Mouse (Mus musculus): ENCODE measurements around the gene Ppp1r13l. TPM values are rescaled to one million over a fixed set of nuclear protein-coding genes. Genes with fewer than 3 reads are reported as not detected.
A peak's percentile ranks its signal among the peaks of the same experiment; 100 is the strongest.

Gene Ppp1r13l
- total RNA-seq, 2 experiments from 2014 or later = 4.5 to 6.7 TPM

DNA sequence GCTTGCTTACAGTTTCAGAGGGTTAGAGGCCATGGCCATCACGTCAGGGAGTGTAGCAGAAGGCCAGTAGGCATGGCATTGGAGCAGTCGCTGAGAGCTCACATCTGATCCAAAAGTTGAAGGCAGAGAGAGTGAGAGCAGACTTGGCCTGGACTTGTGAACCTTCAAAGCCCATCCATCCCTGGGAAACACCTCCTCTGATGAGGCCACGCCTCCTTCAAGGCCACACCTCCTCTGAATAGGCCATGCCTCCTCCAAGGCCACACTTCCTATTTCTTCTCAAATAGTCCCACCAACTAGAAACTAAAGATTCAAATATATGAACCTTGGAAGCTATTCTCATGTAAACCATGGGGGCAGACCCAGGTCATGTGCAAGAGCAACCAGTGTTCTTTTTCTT is 24.0 kb upstream of the Ppp1r13l start:
- no peak for DNase-seq (ENCODE audit: low spot score in 2 of 2)

DNA sequence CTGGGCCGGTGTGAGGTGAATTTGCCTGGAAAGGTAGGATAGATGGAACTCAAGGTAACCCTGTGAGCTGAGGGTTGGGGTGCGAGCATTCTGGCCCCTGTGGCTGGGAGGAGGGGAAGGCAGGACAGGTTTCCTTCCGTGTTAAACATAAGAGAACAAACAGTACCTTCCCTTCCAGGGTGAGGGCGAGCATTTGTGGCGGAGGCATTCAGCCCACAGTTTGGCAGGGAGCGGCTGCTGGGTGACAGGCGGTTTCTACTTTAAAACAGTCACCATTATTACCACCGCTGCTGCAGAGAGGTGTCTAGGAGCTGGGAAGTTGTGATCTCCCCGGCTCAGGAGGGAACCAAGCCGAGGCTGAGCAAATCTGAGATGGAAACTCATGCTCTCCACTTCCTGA is 22.4 kb upstream of the Ppp1r13l start:
- DNase-seq (ENCODE audit: low spot score in 2 of 2) = no peak

DNA sequence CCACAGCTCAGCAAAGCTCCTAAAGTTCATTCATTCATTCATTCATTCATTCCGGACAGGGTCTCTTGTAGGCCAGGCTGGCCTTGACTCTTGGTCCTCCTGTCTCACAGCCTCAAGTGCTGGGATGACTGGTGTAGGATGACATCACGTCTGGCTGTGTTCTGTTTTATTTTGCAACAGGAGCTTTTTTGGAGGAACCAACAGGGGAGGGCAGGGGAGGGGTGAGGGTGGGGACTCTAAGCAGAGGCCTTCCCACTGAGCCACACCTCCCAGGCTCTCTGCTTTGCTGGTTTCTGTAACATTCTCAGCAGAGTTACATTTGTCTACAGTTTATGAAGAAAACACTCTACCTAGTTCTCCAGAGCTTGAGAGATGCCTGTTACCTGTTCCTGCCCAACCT is 21.5 kb upstream of the Ppp1r13l start:
- no peak for DNase-seq (ENCODE audit: low spot score in 2 of 2)

DNA sequence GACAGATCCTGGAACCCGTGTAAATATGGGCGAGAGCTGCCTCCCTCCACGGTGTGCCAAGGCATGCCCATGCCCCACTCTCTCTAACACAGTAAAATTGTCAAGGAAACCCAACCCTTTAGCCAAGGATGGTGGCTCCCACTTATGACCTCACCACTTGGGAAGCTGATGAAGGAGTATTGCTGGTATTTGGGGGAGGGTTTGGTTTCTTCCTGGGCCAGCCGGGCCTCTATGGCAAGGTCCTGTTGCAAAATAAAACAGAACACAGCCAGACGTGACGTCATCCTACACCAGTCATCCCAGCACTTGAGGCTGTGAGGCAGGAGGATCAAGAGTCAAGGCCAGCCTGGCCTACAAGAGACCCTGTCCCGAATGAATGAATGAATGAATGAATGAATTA is 21.0 kb upstream of the Ppp1r13l start:
- DNase-seq (ENCODE audit: low spot score in 2 of 2) = no peak

DNA sequence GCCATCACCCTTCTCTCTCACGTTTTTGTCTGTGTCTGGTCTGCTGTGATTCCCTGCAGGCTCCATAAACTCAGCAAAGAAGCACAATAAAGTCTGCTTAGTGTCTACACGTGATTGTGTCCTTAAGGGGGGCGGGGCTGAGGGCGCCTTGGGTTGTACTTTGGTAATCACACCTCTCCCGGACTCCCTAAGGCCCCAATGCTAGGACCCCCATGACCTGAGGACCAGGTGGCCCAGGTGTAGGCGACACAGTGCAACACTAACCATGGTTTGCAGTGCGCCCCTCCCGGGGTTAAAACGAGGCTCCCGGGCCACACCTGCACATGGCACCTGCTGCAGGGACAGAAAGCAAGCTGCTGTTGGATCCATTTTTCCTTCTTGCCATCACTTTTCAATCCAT is 18.3 kb upstream of the Ppp1r13l start:
- DNase-seq (ENCODE audit: low spot score in 2 of 2) = no peak

DNA sequence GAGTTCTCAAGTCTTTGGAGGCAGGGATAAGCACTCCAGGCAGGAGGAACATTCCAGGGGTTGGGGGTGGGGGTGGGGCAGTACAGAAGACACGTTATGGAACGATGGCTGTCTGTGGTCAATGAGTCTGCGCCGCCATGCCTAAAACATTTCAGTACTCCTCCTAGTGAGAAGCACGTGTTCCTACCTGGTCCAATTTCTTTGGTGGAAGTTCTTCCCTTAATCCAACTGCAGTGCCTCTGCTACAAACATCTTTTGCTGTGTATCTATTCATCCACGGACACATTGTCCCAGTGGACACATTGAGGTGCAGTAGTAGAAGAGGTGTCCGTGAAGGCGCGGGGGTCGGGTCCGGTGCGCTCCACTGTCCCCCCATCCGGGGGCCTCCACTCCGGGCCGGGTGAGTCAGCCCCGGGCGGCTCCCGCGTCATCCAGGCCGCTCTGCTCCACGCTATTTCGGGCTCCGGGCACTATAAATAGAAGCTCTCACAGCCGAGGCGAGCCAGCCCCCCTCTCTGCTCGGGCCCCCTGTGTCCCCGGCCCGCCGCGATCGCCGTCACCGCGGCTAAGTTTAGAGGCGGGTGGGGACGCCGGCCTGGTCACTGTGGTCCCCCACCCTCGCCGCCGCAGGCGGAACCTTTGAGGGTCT is 17.7 kb upstream of the Ppp1r13l start:
- DNase-seq (ENCODE audit: low spot score in 2 of 2) = no peak

DNA sequence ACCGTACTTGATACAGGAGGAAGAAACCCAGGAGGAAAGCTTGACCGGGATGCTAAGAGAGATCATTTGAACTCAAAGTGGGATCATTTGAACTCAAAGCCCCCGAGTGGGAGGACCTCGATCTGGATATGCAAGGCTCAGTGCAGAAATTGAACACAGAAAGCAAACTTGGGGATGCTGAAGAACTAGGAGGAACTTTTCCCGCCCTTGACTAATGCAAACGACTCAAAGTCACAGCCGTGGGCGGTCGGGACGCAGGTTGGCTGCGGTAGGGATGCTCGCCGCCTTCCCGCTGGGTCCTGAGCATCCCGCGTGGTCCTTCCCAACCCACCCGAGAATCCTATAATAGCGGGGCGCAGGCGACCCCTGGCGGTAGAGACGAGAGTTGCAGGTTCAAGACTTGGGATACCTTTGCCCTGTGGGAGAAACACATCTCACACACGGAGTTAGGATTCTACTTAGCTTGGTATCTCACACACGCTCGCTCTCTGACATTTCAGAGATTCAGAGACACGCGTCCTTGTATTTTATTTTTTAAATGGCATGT is 17.0 kb upstream of the Ppp1r13l start:
- DNase-seq (ENCODE audit: low spot score in 2 of 2) = peak; percentile 89 to 94

DNA sequence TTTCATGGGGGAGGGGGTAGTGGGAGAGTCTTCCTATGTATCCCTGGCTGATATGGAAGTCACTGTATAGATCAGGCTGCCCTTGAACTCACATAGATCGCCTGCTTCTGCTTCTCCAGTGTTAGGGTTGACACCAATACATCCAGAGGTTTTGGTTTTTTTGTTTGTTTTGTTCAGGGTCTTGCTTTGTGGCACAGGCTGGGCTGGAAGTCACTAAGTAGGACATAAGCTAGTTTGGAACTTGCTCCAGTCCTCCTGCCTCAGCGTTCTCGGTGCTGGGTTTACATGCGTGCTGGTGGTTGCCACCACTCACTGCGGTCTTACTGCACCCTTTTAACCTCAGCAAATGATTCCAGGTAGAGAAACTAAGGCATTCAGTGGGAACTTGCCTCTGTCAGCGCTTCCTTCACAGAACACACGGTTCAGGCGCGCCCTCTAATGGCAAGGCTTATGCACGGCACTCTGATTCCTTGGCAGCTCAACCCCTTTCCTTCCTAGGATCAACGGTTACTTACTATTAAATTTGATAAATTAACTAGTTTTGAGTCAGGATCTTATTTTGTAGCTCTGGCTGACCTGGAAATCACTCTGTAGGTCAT is 16.2 kb upstream of the Ppp1r13l start:
- DNase-seq (ENCODE audit: low spot score in 2 of 2) = peak; percentile 68 to 73

DNA sequence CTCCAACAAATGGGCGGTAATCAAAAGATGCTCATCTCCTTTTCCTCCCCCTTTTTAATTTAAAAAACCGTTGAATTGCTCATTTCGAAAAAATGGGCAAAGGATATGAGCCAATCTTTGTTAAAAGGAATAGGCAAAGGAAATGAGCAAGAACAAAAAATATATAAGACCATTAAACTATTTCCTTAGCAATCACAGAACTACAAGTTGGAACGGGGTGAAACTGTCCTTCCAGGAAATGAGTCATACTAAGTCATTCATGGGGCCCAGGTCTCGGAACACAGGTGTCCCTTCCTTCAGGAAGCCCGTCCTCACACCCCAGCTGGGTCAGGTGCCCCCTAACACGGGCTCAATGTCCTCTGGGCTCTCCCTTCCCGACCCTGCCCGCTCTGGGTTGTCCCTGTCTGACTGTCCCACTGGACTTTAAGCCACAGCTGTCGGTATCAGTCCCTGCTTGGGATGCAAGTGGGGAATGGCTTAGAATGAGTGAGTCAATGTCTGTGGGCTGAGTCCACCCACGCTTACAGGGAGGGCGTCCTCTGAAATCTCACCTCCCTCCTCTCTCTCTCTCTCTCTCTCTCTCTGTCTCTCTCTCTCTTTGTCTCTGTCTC is 15.2 kb upstream of the Ppp1r13l start, which contains the start of gene Ercc1:
Gene Ercc1, plus strand, starts transcription at position 542 of the 611 bp plus-strand sequence.
- no peak for DNase-seq (ENCODE audit: low spot score in 2 of 2)

DNA sequence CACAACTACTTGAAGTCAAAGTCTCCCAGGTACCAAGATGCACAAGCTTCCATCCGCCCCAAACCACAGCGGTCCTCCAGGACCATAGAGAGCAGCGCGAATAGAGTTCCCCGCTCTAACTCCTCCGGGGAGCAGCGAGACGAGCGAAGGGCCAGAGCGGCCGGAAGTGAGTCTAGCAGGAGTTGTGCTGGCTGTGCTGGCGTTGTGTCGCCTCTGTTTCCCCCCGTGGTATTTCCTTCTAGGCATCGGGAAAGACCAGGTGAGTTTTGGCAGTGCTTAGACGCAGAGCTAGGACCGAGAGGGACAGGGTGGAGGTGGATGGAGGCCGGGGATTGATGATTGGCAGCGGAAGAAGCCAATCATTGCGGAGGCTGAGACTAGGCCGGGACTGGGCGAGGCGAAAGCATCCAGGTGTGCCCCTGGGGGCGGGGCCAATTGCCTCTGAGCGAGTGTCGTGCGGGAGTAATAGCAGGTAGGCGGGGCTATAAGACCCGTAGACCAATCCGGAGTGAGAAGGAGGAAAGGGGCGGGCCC is 14.5 kb upstream of the Ppp1r13l start:
- DNase-seq (ENCODE audit: low spot score in 2 of 2) = peak; percentile 93 to 96

DNA sequence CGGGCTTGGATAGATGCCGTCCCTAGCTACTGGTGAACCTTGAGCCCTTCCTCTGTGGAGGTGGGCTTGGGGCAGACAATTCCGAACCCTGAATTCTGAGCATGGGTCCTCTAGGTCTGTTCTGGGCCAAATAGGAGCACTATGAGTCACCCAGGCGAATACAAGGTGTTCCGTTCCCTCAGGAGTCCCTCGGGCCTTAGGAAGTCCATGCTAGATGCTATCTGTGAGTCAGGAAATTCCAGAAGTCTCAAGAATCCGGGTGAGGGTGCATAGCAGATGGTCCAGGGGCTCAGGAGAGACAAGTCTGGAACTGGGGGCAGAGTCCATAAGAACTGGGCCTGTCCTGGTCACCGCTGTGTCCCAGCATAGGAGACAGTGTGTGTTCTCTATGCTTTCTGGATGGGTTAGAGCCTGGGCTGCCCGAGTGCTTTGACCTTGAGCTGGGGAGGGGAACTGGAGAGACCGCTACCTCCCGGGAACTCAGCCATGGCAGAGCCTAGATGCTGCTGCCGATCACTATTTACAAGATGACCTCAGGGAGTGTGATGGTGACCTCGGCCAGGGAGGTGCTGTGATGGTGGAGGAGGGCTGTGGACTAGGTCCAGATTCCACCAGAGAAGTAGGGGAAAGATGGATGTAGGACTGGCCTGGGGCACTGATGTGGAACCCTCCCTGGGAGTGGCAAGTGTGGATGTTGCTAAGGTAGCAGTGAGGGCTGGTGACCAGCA is 10.2 kb upstream of the Ppp1r13l start:
- no peak for DNase-seq (ENCODE audit: low spot score in 2 of 2)

DNA sequence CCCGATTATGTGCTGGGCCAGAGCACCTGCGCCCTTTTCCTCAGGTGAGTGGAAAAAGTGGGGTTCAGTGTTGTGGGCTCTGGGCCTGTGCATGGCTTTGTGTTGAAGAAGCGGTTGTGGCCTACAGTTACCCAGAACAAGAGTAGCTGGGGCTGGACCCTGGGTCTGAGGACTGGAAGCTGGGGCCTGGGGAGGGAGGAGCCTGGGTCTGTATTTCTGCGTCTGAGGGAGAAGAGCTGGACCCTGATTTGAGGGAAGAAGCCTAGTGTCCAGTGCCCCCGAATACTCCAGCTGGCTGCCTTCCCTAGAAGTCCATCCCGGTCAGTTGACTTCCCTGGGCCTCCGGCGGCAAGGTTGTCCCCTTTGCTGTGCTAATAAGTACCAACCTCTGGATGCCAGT is 9.3 kb upstream of the Ppp1r13l start:
- DNase-seq (ENCODE audit: low spot score in 2 of 2) = no peak

DNA sequence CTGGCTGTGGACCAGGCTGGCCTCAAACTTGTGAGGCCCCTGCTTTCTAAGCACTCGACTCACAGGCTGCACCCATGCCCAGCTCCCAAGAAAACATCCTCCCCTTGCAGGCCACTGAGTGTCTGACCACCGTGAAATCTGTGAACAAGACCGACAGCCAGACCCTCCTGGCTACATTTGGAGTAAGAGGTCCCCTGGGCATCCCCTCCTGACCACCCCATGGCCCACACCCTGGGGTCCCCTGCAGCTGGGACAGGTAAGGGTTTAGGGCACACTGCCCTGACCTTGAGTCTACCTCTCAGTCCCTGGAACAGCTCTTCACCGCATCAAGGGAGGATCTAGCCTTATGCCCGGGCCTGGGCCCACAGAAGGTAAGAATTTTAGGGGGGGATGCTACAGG is 4.6 kb upstream of the Ppp1r13l start:
- no peak for DNase-seq (ENCODE audit: low spot score in 2 of 2)

DNA sequence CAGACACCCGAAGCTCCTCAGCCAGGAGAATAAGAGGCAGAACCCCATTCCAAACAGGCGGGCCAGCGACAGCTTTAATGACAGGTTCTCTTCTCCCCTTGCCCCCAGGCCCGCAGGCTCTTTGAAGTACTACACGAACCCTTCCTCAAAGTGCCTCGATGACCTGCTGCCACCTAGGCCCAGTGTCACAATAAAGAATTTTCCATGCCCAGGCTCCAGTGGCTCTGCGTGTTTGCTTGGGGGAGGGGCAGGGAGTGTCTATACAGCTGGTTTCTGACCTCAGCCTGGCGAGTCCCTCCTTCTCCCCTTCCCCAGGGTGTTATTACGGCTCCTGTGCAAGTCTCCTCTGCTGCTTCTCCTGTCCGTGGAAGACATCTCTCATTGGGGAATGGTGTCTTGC is 3.2 kb upstream of the Ppp1r13l start:
- no peak for DNase-seq (ENCODE audit: low spot score in 2 of 2)

DNA sequence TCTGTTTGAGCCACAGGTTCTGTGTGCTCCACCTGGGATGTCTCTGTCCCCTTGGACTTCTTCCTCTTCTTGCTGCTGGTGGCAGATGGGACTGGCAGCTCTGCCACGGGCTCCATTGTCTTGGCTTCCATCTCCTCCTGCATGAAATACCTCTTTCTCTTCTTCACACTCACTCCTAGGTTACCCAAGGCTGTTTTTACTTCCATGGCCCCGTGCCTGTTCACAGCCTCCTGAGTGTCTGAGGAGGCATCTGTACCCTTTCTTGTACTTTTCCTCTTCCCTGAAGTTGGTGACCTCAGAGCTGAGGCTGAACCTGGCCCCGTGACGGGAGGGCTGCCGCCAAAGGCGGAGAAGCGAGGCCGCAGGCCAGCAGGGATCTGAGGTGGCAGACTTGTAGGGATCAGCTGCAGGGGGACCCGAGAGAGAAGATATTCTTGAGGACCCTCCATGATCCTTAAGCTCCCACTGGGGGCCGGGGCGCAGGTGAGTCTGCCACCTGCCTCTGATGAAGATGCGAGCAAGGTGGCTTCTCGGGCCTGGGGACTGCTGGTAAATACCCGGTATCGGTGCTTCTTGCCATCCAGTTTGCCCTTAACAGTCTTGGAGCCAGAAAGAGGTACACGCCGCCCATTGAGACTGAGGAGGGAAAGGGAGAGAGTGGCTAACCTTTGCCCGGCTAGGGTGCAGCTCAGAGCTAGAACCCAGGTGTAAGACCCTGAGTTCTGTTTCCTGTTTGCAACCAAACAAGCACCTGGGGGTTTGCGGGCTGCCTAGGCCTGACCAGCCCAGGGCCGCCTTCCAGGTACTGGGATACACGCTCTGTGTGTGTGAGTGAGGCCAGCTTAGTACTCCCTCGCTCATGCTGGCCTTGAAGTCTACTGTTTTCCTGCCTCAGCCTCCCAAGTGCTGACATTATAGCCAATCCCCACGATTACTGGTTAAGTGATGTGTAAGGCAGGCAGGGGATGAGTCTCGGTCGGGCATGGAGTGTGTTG is 1.9 kb upstream of the Ppp1r13l start:
- no peak for DNase-seq (ENCODE audit: low spot score in 2 of 2)

DNA sequence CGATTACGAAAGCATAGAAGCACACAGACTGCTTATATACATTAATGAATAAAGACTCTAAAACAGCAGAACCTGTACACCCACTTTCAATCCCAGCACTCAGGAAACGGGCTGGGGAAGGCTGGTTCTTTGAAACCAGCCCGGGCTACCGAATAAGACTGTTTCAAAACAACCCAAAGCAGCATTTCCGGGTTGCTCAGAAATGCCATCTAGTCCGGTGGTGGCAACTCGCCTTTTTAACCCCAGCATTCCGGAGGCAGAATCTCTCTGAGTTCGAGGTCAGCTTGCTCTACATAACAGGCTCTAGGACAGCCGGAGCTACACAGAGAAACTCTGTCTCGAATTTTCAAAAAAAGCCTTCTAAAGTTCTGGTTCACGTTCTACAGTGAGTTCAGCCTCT is 915 bp upstream of the Ppp1r13l start:
- DNase-seq (ENCODE audit: low spot score in 2 of 2) = no peak

DNA sequence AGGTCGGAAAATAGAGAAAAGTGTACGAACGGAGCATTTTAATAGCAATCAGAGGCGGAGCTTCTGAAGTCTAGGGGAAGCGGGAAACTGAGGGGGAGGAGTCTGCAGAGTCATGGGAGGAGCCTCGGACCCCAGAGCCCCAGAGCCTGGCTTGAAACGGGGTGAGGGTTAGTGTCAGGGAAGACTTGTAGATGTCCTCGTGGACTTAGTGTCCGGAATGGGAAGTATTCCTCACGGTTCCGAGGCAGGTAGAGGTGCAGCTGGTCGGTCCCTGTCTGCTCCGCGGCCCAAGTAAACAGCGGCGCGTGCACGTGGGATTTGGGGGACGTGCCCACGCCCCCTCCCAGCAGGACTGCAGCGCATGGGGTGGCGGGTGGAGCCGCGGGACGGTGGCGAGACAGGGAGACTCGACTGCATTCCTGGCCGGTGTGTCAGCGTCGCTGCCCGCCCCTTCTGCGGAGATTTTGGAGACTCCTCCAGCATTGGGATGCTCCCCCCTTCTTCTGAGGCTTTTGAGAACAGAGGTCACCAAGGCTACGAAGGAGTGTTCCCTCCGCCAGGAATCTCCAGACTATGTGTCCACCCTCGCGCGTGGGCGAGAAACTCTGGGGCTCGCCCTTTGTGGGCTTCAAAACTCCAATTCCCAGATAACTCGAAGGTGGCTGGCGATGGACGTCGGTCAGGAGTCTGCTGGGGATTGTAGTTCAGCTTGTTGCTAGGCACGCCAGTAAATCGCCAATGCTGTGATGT is 518 bp downstream of the Ppp1r13l start:
- peak; percentile 66 to 82 for DNase-seq (ENCODE audit: low spot score in 2 of 2)

DNA sequence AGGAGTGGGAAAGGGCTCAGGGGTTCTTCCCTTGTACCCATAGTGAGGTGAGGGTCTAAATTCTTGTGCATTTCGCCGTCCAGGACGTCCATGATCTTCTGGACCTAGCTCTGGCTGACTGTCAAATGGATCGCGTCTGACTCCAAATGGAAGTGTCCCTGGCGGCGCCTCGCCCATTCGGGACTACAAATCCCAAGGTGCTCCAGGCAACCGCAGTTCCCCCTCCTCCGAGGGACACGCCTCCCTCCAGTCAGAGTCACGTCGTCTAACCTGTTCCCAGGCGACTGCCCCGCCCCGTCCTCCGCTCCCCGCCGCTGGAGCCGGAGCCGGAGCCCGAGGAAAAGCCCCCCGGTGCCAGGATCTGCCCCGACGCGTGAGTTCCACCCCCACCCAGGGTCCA is 1.4 kb downstream of the Ppp1r13l start:
- DNase-seq (ENCODE audit: low spot score in 2 of 2) = peak; percentile 80 to 91

DNA sequence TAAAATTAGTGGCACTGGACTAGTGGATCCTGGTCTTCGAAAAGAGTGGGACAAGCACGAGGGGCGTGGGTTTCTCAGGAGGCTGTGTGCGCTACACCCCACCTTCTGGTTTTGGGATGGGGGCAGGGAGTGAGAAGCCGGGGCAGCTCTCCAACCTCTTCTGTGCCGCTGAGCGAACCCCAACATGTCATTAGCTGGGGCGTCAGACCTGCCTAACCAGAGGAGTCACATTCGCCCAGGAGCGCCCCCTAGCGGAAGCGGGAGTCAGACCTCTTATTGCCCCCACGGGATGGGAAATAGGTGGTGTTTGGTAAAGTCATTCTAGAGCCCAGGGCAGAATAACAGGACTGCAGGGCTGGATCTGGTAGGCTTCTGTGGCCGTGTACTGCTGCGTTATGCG is 2.2 kb downstream of the Ppp1r13l start:
- DNase-seq (ENCODE audit: low spot score in 2 of 2) = peak; percentile 51 to 65

DNA sequence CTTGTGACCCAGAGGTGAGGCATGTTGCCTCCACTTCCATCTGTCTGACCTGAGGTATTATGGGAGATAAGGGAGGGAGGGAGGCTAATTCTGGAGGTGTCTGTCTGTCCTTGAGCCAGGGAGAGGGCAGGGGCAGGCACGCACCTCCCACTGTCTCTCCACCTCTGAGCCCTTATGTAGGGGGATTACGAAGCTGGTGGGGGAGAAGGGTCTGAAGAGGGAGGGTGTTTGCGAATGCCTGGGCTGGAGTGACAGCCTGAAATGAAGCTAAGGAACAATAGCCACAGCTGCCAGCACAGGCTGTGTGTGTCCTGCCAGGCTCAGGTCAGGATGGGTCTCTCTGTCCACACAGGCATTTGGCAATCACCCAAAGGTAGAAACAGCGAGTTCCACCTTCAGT is 2.7 kb downstream of the Ppp1r13l start:
- DNase-seq (ENCODE audit: low spot score in 2 of 2) = no peak

Measured in layer of hippocampus, postnatal 14 days (tissue).